Mouse (Mus musculus) G1E-ER4 (cell line): ENCODE results near the gene Olfr65. TPM values are rescaled to one million over a fixed set of nuclear protein-coding genes. Genes with fewer than 3 reads are reported as not detected.

Experiments used
- GATA1 ChIP-seq: IDR thresholded peaks from one replicate; pipeline ENCODE4 v1.8.0; 2012; ENCODE audit warnings: low read length, inconsistent platforms
- polyA plus RNA-seq: library from polyadenylated mRNA; stranded (reverse); fragments of >175 nt; gene quantifications from 2 replicates; pipeline ENCODE4 v1.2.3, GENCODE M21; 2012

Gene Olfr65
- polyA plus RNA-seq, 1 experiment = not detected

DNA sequence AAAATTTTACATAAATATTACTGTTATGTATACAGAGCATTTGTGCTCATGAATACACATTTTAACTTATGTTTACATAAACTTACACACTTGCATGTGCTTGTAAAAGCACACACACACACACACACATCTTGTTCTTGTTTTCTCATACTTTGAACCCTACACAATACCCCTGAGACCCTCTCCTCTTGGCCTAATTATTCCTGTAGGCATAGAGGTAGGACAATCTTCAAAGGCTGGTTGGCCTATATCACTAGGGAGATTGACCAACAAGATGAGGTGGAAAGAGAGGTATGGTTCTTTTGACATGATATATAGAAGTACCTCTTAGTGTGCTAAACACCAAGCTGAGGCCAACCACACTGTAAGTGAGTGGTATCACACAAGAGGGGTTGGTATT, 40.9 kb downstream of the Olfr65 start, which contains the start of gene Olfr633:
Gene Olfr633, plus strand, starts transcription at position 301 of the 400 bp plus-strand sequence.
- TF ChIP-seq GATA1 = no peak

Other genes starting within 250 kb of the Olfr65 start
- not detected in 2 replicates for gene Olfr623, start 239.8 kb upstream of the Olfr65 start, polyA plus RNA-seq
- gene Olfr624, start 232.3 kb upstream of the Olfr65 start, polyA plus RNA-seq = not detected in 2 replicates
- gene Olfr625-ps1, start 220.8 kb upstream of the Olfr65 start, polyA plus RNA-seq = not detected in 2 replicates
- gene Olfr243, start 188.8 kb upstream of the Olfr65 start, polyA plus RNA-seq = not detected in 2 replicates
- gene Olfr628, start 173.1 kb upstream of the Olfr65 start, polyA plus RNA-seq = not detected in 2 replicates
- gene Olfr629, start 158.5 kb upstream of the Olfr65 start, polyA plus RNA-seq = not detected in 2 replicates
- gene Olfr630, start 146.2 kb upstream of the Olfr65 start, polyA plus RNA-seq = not detected in 2 replicates
- not detected in 2 replicates for gene Olfr69, start 131.9 kb upstream of the Olfr65 start, polyA plus RNA-seq
- gene Olfr68, start 123.8 kb upstream of the Olfr65 start, polyA plus RNA-seq = not detected in 2 replicates
- gene Olfr67, start 111.7 kb upstream of the Olfr65 start, polyA plus RNA-seq = not detected in 2 replicates
- gene Hbb-bt, start 89.5 kb upstream of the Olfr65 start, polyA plus RNA-seq = 31.6 and 77.2 TPM in 2 replicates
- gene Hbb-bs, start 75.4 kb upstream of the Olfr65 start, polyA plus RNA-seq = 5,963 and 6,563 TPM in 2 replicates
- gene Hbb-bh2, start 63.0 kb upstream of the Olfr65 start, polyA plus RNA-seq = not detected in 2 replicates
- not detected in 2 replicates for gene Hbb-bh1, start 60.3 kb upstream of the Olfr65 start, polyA plus RNA-seq
- gene Hbb-y, start 50.3 kb upstream of the Olfr65 start, polyA plus RNA-seq = not detected in 2 replicates
- not detected in 2 replicates for gene Olfr66, start 17.2 kb upstream of the Olfr65 start, polyA plus RNA-seq
- gene Olfr64, start 9.0 kb upstream of the Olfr65 start, polyA plus RNA-seq = not detected in 2 replicates
- not detected in 2 replicates for gene Olfr631, start 25.3 kb downstream of the Olfr65 start, polyA plus RNA-seq
- gene Olfr632, start 30.9 kb downstream of the Olfr65 start, polyA plus RNA-seq = not detected in 2 replicates
- gene Olfr633, start 41.0 kb downstream of the Olfr65 start, polyA plus RNA-seq = not detected in 2 replicates
- not detected in 2 replicates for gene Olfr635, start 67.7 kb downstream of the Olfr65 start, polyA plus RNA-seq
- not detected in 2 replicates for gene Olfr638, start 95.3 kb downstream of the Olfr65 start, polyA plus RNA-seq
- not detected in 2 replicates for gene Olfr639, start 113.8 kb downstream of the Olfr65 start, polyA plus RNA-seq
- gene Olfr640, start 122.1 kb downstream of the Olfr65 start, polyA plus RNA-seq = not detected in 2 replicates
- not detected in 2 replicates for gene Olfr641, start 132.0 kb downstream of the Olfr65 start, polyA plus RNA-seq
- gene Olfr642, start 149.2 kb downstream of the Olfr65 start, polyA plus RNA-seq = not detected in 2 replicates
- not detected in 2 replicates for gene 4930516K23Rik, start 158.0 kb downstream of the Olfr65 start, polyA plus RNA-seq
- gene Olfr644, start 168.4 kb downstream of the Olfr65 start, polyA plus RNA-seq = not detected in 2 replicates
- gene Olfr645, start 182.0 kb downstream of the Olfr65 start, polyA plus RNA-seq = not detected in 2 replicates
- gene Olfr646, start 201.4 kb downstream of the Olfr65 start, polyA plus RNA-seq = not detected in 2 replicates
- not detected in 2 replicates for gene Ubqln5, start 226.3 kb downstream of the Olfr65 start, polyA plus RNA-seq
- gene Olfr643, start 233.9 kb downstream of the Olfr65 start, polyA plus RNA-seq = not detected in 2 replicates
- not detected in 2 replicates for gene Ubqln3, start 239.8 kb downstream of the Olfr65 start, polyA plus RNA-seq
- gene Ubqlnl, start 247.1 kb downstream of the Olfr65 start, polyA plus RNA-seq = not detected in 2 replicates